Mouse (Mus musculus) kidney, embryonic 16.5 days (tissue): Measurements from ENCODE around the gene Olfr137. TPM values are rescaled to one million over a fixed set of nuclear protein-coding genes. Genes with fewer than 3 reads are reported as not detected.

Experiments used
- ATAC-seq: fragments of 200-750 bp; cut with Nextera tagmentation; 2 replicates; pipeline ENCODE4 v1.8.0; 2017; ENCODE audit warnings: moderate TSS enrichment; ENCODE audit not compliant: low FRiP score, low TSS enrichment
- H3K27ac ChIP-seq: fragments of 300-500 bp; sonication (generic); 2 replicates; pipeline ENCODE4 v1.5.1; 2014; ENCODE audit warnings: low read length
- H3K27me3 ChIP-seq: fragments of 300-500 bp; sonication (generic); 2 replicates; pipeline ENCODE4 v1.6.1; 2014; ENCODE audit warnings: low read length, control low read depth, mixed read lengths; ENCODE audit not compliant: insufficient read depth
- H3K36me3 ChIP-seq: fragments of 300-500 bp; sonication (generic); 2 replicates; pipeline ENCODE4 v1.6.1; 2014; ENCODE audit warnings: low read length, control low read depth, mixed read lengths; ENCODE audit not compliant: insufficient read depth
- H3K4me1 ChIP-seq: fragments of 300-500 bp; sonication (generic); 2 replicates; pipeline ENCODE4 v1.6.1; 2014; ENCODE audit warnings: low read length, control low read depth, mixed read lengths; ENCODE audit not compliant: insufficient read depth
- H3K4me2 ChIP-seq: fragments of 300-500 bp; sonication (generic); replicated peaks from 2 replicates; pipeline ENCODE4 v1.6.1; 2014; ENCODE audit warnings: low read depth, low read length
- H3K4me3 ChIP-seq: fragments of 300-500 bp; sonication (generic); 2 replicates; pipeline ENCODE4 v1.5.1; 2014; ENCODE audit warnings: mild to moderate bottlenecking, low read length
- H3K9ac ChIP-seq: fragments of 300-500 bp; sonication (generic); replicated peaks from 2 replicates; pipeline ENCODE4 v1.6.1; 2014; ENCODE audit warnings: low read length
- H3K9me3 ChIP-seq: fragments of 300-500 bp; sonication (generic); 2 replicates; pipeline ENCODE4 v1.6.1; 2016; ENCODE audit warnings: low read length, control low read depth
- WGBS: fragments of 180-500 bp; shearing (Covaris S2); extraction: QIAGEN DNeasy Blood & Tissue Kit; methylation state at CpG from one replicate; pipeline ENCODE4 v1.1.7; 2014; 5-methylcytosine and 5-hydroxymethylcytosine counted together
- polyA plus RNA-seq: library from polyadenylated mRNA; unstranded; fragments of >200 nt; fragmentation: Nextera tagmentation; extraction: Ambion mirVana; gene quantifications from 2 replicates; pipeline ENCODE4 v1.2.1, GENCODE M21; 2015

Gene Olfr137
- not detected in 2 replicates for polyA plus RNA-seq

- Histone ChIP-seq H3K9me3 (peaks cover 8% of the 10 kb centered on the region; the same call in 1 of the 2 replicates), H3K9ac (no peak within 1 kb of the TSS), H3K4me3 (no peak within 1 kb of the TSS), H3K27ac (no peak within 1 kb of the TSS), H3K4me1 (no peaks in the 10 kb centered on the region), H3K27me3 (no peaks in the 10 kb centered on the region), H3K36me3 (no peaks in the 10 kb centered on the region), H3K4me2 (no peak within 1 kb of the TSS)
- ATAC-seq = no peak
These were observed at the start of gene Olfr137 for GRCm38 (mm10) chr17:38307470-38307869. Gene Olfr137, minus strand, starts transcription at chr17:38307570.

- Histone ChIP-seq H3K4me3 (no peak within 1 kb of the TSS), H3K9ac (no peak within 1 kb of the TSS), H3K9me3 (no peaks in the 10 kb centered on the region), H3K4me2 (no peak within 1 kb of the TSS), H3K4me1 (no peaks in the 10 kb centered on the region), H3K27me3 (no peaks in the 10 kb centered on the region), H3K36me3 (no peaks in the 10 kb centered on the region), H3K27ac (no peak within 1 kb of the TSS)
- no peak for ATAC-seq
These were observed 22.2 kb upstream of the Olfr137 start, which contains the start of gene Olfr136 for GRCm38 (mm10) chr17:38329531-38329930. Gene Olfr136, plus strand, starts transcription at chr17:38329831.

GRCm38 (mm10) chr17:38260735-38261134 is 46.6 kb downstream of the Olfr137 start, which contains the start of gene Olfr138:
Gene Olfr138, plus strand, starts transcription at chr17:38261035.
- Histone ChIP-seq H3K27ac (no peak within 1 kb of the TSS), H3K4me3 (no peak within 1 kb of the TSS), H3K9me3 (no peaks in the 10 kb centered on the region), H3K36me3 (no peaks in the 10 kb centered on the region), H3K4me1 (no peaks in the 10 kb centered on the region), H3K4me2 (no peak within 1 kb of the TSS), H3K9ac (no peak within 1 kb of the TSS), H3K27me3 (no peaks in the 10 kb centered on the region)
- no peak for ATAC-seq
- WGBS = 66% methylated on average over 1 of the region's 1 CpGs

Other genes starting within 250 kb of the Olfr137 start
- not detected in 2 replicates for gene Olfr129, start 247.5 kb downstream of the Olfr137 start, polyA plus RNA-seq
- not detected in 2 replicates for gene Olfr130, start 243.6 kb downstream of the Olfr137 start, polyA plus RNA-seq
- not detected in 2 replicates for gene Olfr131, start 218.9 kb downstream of the Olfr137 start, polyA plus RNA-seq
- not detected in 2 replicates for gene Olfr132, start 173.0 kb downstream of the Olfr137 start, polyA plus RNA-seq
- gene Olfr133, start 162.3 kb downstream of the Olfr137 start, polyA plus RNA-seq = not detected in 2 replicates
- gene Olfr134, start 136.2 kb downstream of the Olfr137 start, polyA plus RNA-seq = not detected in 2 replicates
- gene Olfr135, start 103.2 kb downstream of the Olfr137 start, polyA plus RNA-seq = not detected in 2 replicates
- not detected in 2 replicates for gene Olfr138, start 46.5 kb downstream of the Olfr137 start, polyA plus RNA-seq
- not detected in 2 replicates for gene Olfr136, start 22.3 kb upstream of the Olfr137 start, polyA plus RNA-seq
- gene Esp36, start 112.6 kb upstream of the Olfr137 start, polyA plus RNA-seq = not detected in 2 replicates
- gene Esp34, start 246.6 kb upstream of the Olfr137 start, polyA plus RNA-seq = not detected in 2 replicates